Mouse (Mus musculus) thymus, postnatal 0 days (tissue): ENCODE data around the gene Stx19. TPM values are rescaled to one million over a fixed set of nuclear protein-coding genes. Genes with fewer than 3 reads are reported as not detected.
A peak's percentile ranks its signal among the peaks of the same experiment; 100 is the strongest.

Experiments
- DNase-seq: peaks from one replicate; pipeline ENCODE4 v3.0.0-alpha.2; 2015; ENCODE audit warnings: low spot score
- microRNA-seq: library from miRNA; unstranded; fragments of <30 nt; microRNA quantifications from one replicate; pipeline ENCODE4, GENCODE M21; 2016; ENCODE audit warnings: borderline number of aligned reads
- polyA plus RNA-seq: library from polyadenylated mRNA; unstranded; fragments of >200 nt; fragmentation: Nextera tagmentation; extraction: Ambion mirVana; gene quantifications from 2 replicates; pipeline ENCODE4 v1.2.1, GENCODE M21; 2015

The Stx19 gene
- polyA plus RNA-seq, 1 experiment from 2014 or later, result 0.33 TPM

- DNase-seq, result peak; percentile 96
These were observed 32.2 kb downstream of the Stx19 start, which contains the start of gene Arl13b for GRCm38 (mm10) chr16:62846498-62847312. Arl13b (minus strand) TSS chr16:62847040.

DNA sequence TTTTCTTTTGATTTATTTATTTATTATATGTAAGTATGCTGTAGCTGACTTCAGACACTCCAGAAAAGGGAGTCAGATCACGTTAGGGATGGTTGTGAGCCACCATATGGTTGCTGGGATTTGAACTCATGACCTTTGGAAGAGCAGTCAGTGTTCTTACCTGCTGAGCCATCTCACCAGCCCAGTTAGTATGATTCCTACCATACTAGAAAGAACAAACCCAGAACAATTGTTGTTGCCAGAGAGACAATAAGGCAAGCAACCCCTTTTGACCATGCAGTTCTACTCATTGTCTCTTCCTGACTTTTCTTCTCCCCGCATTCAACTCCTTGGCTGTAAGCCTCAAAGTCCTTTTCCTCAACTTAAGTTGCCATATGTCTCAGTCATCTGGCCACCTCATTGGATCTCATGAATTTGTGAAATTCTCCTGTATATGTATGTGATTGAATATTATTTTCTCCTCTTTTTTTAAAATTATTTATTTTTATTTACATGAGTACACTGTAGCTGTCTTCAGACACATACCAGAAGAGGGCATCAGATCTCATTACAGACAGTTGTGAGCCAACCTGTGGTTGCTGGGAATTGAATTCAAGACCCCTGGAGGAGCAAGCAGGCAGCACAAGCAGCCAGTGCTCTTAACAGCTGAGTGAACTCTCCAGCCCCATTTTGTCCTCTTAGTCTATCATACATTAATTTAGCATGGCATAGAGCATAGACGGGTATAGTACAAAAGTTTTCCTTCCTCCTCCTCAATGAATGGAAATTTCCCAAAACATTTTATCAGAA is 38.2 kb downstream of the Stx19 start:
- DNase-seq, result peak; percentile 38

- no peak for DNase-seq
These were observed 39.2 kb downstream of the Stx19 start for GRCm38 (mm10) chr16:62853611-62854126.

GRCm38 (mm10) chr16:62854191-62855068 is 40.0 kb downstream of the Stx19 start, which contains the start of gene Pros1:
Pros1 (plus strand) TSS chr16:62854307.
- peak; percentile 40 for DNase-seq

- DNase-seq, result no peak
These were observed 40.9 kb downstream of the Stx19 start for GRCm38 (mm10) chr16:62855385-62855784.

DNA sequence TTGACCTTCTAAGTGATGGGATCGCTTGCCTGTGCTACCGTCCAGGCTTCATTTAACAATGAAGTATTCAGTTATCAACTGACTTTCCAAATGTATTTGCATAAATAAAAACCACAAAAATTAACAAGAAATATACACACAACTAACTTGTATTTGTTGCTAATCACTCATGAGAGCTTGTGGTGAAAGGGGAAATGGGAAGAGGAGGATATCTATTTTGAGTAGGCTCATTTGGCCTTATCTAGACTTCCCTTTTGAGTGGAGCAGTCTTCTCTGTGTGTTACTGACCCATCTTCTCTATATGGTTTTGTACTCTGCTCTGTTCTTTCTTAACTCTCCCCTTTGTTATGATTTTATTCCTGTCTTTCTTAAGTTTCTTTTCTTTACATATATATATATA is 41.8 kb downstream of the Stx19 start:
- DNase-seq, result no peak

DNA sequence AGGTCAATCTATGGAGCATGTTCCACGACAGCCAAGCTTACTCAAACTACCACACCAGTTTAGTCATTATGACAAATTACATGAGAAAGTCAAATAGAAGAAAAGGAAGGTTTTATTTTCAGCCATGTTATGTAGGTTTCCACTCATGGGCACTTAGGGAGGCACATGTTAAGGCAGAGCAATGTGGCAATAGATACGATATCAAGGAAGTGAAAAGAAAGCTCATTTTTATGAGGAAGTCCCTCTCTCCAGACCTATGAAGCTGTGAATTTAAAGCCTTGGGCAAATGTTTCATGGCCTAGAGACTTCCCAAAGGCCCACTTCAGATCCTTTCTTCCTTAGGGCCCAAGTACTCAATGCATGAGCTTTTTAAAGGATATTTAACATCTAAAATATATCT is 43.0 kb downstream of the Stx19 start:
- no peak for DNase-seq

GRCm38 (mm10) chr16:62858018-62858417 is 43.5 kb downstream of the Stx19 start:
- DNase-seq, result no peak

DNA sequence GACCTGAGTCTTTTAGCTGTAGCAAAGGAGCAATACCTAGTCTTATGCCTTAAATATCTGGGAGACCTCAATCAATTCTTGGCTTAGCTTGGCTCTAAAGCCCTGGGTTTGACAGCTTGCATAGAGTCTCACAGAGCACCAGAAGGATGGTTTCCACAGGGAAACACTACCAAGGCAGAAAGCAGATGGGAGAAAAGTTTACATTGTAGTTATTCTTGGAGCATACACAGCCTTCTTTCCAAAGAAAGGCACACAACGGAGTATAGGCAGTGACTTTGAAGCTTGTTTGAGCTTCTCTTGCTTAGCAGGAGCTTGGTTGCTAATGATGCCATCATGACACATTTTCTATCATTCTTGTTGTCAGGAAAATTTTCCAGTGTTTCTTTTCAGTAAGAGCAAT is 45.7 kb downstream of the Stx19 start:
- no peak for DNase-seq

- DNase-seq, result no peak
These were observed 47.0 kb downstream of the Stx19 start for GRCm38 (mm10) chr16:62861455-62861854.

GRCm38 (mm10) chr16:62872688-62873117 is 58.2 kb downstream of the Stx19 start:
- no peak for DNase-seq

- DNase-seq, result no peak
These were observed 58.7 kb downstream of the Stx19 start for GRCm38 (mm10) chr16:62873180-62873579.

Small RNA genes lying within 50 kb of the gene (microRNA-seq; reads per million reads assigned to microRNA genes)
- not detected for gene Gm25986

Other genes starting within 250 kb of the Stx19 start
- gene Nsun3, start 27.9 kb upstream of the Stx19 start, polyA plus RNA-seq, result 9.8 and 10.1 TPM in 2 replicates
- 14.4 and 16.5 TPM in 2 replicates for gene Arl13b, start 32.4 kb downstream of the Stx19 start, polyA plus RNA-seq
- 17.0 and 19.8 TPM in 2 replicates for gene Pros1, start 39.6 kb downstream of the Stx19 start, polyA plus RNA-seq